Mouse (Mus musculus): ENCODE measurements around the gene Pim1. TPM values are rescaled to one million over a fixed set of nuclear protein-coding genes. Genes with fewer than 3 reads are reported as not detected.

The Pim1 gene
- polyA plus RNA-seq, 1 experiment from 2014 or later: 16.3 TPM

DNA sequence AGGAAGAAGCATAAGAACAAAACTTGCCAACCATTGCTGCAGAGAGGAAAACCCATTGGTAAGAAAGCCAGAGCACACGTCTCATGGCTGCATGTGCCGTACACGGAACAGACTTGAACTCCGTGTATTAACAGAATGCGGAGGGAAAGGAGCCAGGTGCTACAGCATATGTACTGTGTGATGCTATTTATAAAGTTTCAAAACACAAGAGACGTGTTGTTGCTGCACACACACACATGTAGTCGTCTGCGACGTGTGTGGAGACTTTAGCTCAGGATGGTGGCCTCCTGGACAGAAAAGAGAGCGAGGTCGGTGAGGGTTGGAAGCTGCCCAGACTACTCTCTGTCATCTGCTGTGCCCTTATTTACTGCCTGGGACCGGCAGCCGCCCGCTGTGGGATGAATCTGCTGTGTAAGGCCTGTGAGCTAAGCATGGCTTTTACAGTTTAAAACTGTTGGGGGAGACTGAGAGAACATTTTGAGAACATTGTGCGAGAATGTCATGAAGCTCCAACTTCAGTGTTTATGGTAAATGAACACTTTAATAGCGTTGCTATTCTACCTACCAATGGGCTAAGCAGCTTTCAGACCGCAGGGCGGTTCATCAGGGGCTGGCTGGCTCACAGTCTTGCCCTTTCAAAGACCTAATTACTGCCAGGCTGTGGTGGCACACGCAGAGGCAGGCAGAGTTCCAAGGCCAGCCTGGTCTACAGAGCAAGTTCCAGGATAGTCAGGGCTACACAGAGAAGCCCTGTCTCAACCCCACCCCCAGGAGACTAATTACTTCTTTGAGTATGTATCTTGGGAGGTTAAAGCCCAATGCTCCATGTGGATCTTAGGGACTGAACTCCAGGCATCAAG, 52.5 kb downstream of the Pim1 start:
- Histone ChIP-seq H3K9ac (no peak overlapping the region), H3K4me2 (no peak overlapping the region), H3K4me3 (no peak overlapping the region), H3K9me3 (no peaks in the 10 kb centered on the region), H3K36me3 (no peaks in the 10 kb centered on the region), H3K27ac (no peak overlapping the region), H3K4me1 (peaks cover 13% of the 10 kb centered on the region), H3K27me3 (no peaks in the 10 kb centered on the region)
- ATAC-seq (ENCODE audit: borderline replicate concordance, extremely low read depth, low FRiP score, low TSS enrichment): no peak
- WGBS: 80% methylated on average over 19 of the region's 19 CpGs

DNA sequence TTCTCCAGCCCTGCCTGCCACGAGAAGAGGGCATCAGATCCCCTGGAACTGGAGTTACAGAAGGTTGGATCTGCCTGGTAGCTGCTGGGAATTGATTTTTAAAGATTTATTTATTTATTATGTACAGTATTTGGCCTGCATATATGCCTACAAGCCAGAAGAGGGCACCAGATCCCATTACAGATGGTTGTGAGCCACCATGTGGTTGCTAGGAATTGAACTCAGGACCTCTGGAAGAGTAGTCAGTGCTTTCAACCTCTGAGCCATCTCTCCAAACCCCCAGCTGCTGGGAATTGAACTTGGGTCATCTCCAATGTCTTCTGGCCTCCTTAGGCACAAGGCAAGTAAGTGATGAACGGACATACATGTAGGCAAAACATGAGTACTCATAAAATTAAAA, 53.5 kb downstream of the Pim1 start:
- H3K27me3 ChIP-seq: no peaks in the 10 kb centered on the region
- 59% methylated on average over 2 of the region's 2 CpGs for WGBS
- no peaks in the 10 kb centered on the region for H3K9me3 ChIP-seq
- H3K27ac ChIP-seq: no peak overlapping the region
- no peaks in the 10 kb centered on the region for H3K36me3 ChIP-seq
- ATAC-seq (ENCODE audit: borderline replicate concordance, extremely low read depth, low FRiP score, low TSS enrichment): no peak
- no peak overlapping the region for H3K9ac ChIP-seq
- H3K4me3 ChIP-seq: no peak overlapping the region
- H3K4me2 ChIP-seq: no peak overlapping the region
- H3K4me1 ChIP-seq: peaks cover 13% of the 10 kb centered on the region

DNA sequence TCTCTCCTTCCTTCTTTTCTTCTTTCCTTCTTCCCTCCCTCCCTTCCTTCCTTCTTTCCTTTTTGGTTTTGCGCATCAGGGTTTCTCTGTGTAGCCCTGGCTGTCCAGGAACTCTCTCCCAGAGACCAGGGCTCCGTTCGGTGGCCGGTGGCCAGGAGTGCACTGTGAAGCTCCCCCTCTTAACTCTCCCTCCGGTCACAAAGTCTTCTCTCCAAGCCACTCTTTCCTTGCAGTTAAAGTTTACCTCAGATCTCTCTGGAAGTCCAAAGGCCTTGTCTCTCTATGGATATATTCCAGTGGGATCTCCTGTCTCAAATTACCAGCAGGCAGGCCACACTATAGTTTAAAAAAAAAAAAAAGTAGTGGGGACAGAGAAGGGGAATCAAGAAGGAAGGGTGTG, 54.7 kb downstream of the Pim1 start:
- peaks cover 14% of the 10 kb centered on the region for H3K4me1 ChIP-seq
- no peak for ATAC-seq (ENCODE audit: borderline replicate concordance, extremely low read depth, low FRiP score, low TSS enrichment)
- no peak overlapping the region for H3K4me3 ChIP-seq
- H3K9me3 ChIP-seq: no peaks in the 10 kb centered on the region
- H3K36me3 ChIP-seq: no peaks in the 10 kb centered on the region
- H3K27me3 ChIP-seq: no peaks in the 10 kb centered on the region
- H3K9ac ChIP-seq: no peak overlapping the region
- WGBS: 92% methylated on average over 5 of the region's 5 CpGs
- H3K27ac ChIP-seq: no peak overlapping the region
- H3K4me2 ChIP-seq: no peak overlapping the region

Other genes with a start within 250 kb of the Pim1 start
- 169 and 174 TPM in 2 replicates for gene Ppil1, start 226.6 kb upstream of the Pim1 start, polyA plus RNA-seq (2015; fragmentation: Nextera tagmentation; extraction: Ambion mirVana)
- gene BC004004, start 222.0 kb upstream of the Pim1 start, polyA plus RNA-seq (2015; fragmentation: Nextera tagmentation; extraction: Ambion mirVana): 79.2 and 83.2 TPM in 2 replicates
- 1.9 and 2.4 TPM in 2 replicates for gene Pi16, start 173.1 kb upstream of the Pim1 start, polyA plus RNA-seq (2015; fragmentation: Nextera tagmentation; extraction: Ambion mirVana)
- 341 and 343 TPM in 2 replicates for gene Mtch1, start 142.8 kb upstream of the Pim1 start, polyA plus RNA-seq (2015; fragmentation: Nextera tagmentation; extraction: Ambion mirVana)
- 19.1 and 21.7 TPM in 2 replicates for gene Fgd2, start 129.8 kb upstream of the Pim1 start, polyA plus RNA-seq (2015; fragmentation: Nextera tagmentation; extraction: Ambion mirVana)
- not detected in 2 replicates for gene Gm17657, start 58.9 kb downstream of the Pim1 start, polyA plus RNA-seq (2015; fragmentation: Nextera tagmentation; extraction: Ambion mirVana)
- gene Tbc1d22b, start 59.0 kb downstream of the Pim1 start, polyA plus RNA-seq (2015; fragmentation: Nextera tagmentation; extraction: Ambion mirVana): 14.8 and 15.6 TPM in 2 replicates
- gene Tmem217, start 61.6 kb downstream of the Pim1 start, polyA plus RNA-seq (2015; fragmentation: Nextera tagmentation; extraction: Ambion mirVana): 0.75 and 1.4 TPM in 2 replicates
- 74.1 and 80.2 TPM in 2 replicates for gene Rnf8, start 124.0 kb downstream of the Pim1 start, polyA plus RNA-seq (2015; fragmentation: Nextera tagmentation; extraction: Ambion mirVana)
- gene Gm28043, start 124.1 kb downstream of the Pim1 start, polyA plus RNA-seq (2015; fragmentation: Nextera tagmentation; extraction: Ambion mirVana): 1.9 and 2.8 TPM in 2 replicates
- 119 and 122 TPM in 2 replicates for gene Cmtr1, start 169.8 kb downstream of the Pim1 start, polyA plus RNA-seq (2015; fragmentation: Nextera tagmentation; extraction: Ambion mirVana)
- gene Ccdc167, start 226.3 kb downstream of the Pim1 start, polyA plus RNA-seq (2015; fragmentation: Nextera tagmentation; extraction: Ambion mirVana): 14.3 and 14.6 TPM in 2 replicates

Measured in lung, embryonic 15.5 days (tissue).